Mouse (Mus musculus): ENCODE results near the gene Hap1. TPM values are rescaled to one million over a fixed set of nuclear protein-coding genes. Genes with fewer than 3 reads are reported as not detected.

Gene Hap1
- polyA plus RNA-seq, 1 experiment: 1.0 TPM

DNA sequence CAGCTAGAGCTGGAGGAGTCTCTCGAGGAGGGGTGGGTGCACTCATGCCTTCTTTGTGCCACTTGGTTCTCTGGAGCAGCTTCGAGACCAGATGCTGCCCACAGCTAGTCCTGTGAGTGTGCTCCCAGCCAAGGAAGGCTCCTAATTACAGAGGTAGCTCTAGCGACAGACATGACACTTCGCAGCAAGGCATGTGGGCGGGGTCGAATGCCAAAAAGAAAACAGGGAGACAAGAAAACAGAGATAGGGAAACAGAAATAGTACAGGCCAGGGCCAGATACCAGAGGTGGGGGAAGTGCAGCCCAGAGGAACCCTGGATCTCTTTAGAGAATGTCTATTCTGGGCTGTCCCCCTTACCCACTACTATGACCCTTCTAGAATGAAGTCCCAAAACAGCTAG is 46.3 kb upstream of the Hap1 start:
- Histone ChIP-seq H3K27me3 (ENCODE audit: control insufficient read depth, insufficient read depth, insufficient read length) (no peaks in the 10 kb centered on the region), H3K36me3 (ENCODE audit: control insufficient read depth, insufficient read depth) (no peaks in the 10 kb centered on the region), H3ac (ENCODE audit: control insufficient read depth, insufficient read length) (no peak overlapping the region), H3K79me2 (ENCODE audit: control insufficient read depth, insufficient read depth) (peaks cover 2% of the 10 kb centered on the region), H3K4me2 (ENCODE audit: low read depth) (peak overlapping the region; percentile 35), H3K4me3 (no peak overlapping the region)
- TF ChIP-seq TCF3 (IDR thresholded peaks at IDR 0.05; ENCODE audit: insufficient read length, low read depth) (no peak), SRF (IDR thresholded peaks at IDR 0.05; ENCODE audit: control insufficient read depth, insufficient read length, low read depth) (no peak), REST (IDR thresholded peaks at IDR 0.05; ENCODE audit: insufficient read depth, insufficient read length) (no peak), USF1 (IDR thresholded peaks at IDR 0.05; ENCODE audit: low read depth) (no peak), TCF12 (IDR thresholded peaks at IDR 0.05; ENCODE audit: insufficient read depth, poor library complexity, severe bottlenecking) (no peak), MAX (IDR thresholded peaks at IDR 0.05; ENCODE audit: low read depth) (no peak), POLR2AphosphoS2 (IDR thresholded peaks at IDR 0.05; ENCODE audit: insufficient read length, low read depth) (no peak), CEBPB (IDR thresholded peaks at IDR 0.05; ENCODE audit: insufficient read depth, poor library complexity, severe bottlenecking) (no peak), MYOG (IDR thresholded peaks at IDR 0.05; ENCODE audit: control insufficient read depth in 1 of 3, insufficient read depth in 1 of 3, insufficient read length in 2 of 3, low read depth in 2 of 3) (no peak), E2F4 (IDR thresholded peaks at IDR 0.05; ENCODE audit: insufficient read depth) (no peak)

GRCm38 (mm10) chr11:100400842-100401241 is 44.9 kb upstream of the Hap1 start:
- Histone ChIP-seq H3K79me2 (ENCODE audit: control insufficient read depth, insufficient read depth) (peaks cover 16% of the 10 kb centered on the region), H3K27me3 (ENCODE audit: control insufficient read depth, insufficient read depth, insufficient read length) (no peaks in the 10 kb centered on the region), H3ac (ENCODE audit: control insufficient read depth, insufficient read length) (no peak overlapping the region), H3K36me3 (ENCODE audit: control insufficient read depth, insufficient read depth) (no peaks in the 10 kb centered on the region), H3K4me2 (ENCODE audit: low read depth) (no peak overlapping the region), H3K4me3 (no peak overlapping the region)
- TF ChIP-seq MYOD1 (IDR thresholded peaks at IDR 0.05; ENCODE audit: control insufficient read depth in 1 of 3, insufficient read length in 2 of 3, low read depth in 2 of 3): no peak
- no peak for TF ChIP-seq SRF (IDR thresholded peaks at IDR 0.05; ENCODE audit: control insufficient read depth, insufficient read length, low read depth)
- TF ChIP-seq REST (IDR thresholded peaks at IDR 0.05; ENCODE audit: insufficient read depth, insufficient read length): no peak
- TF ChIP-seq CEBPB (IDR thresholded peaks at IDR 0.05; ENCODE audit: insufficient read depth, poor library complexity, severe bottlenecking): no peak
- no peak for TF ChIP-seq TCF3 (IDR thresholded peaks at IDR 0.05; ENCODE audit: insufficient read length, low read depth)

GRCm38 (mm10) chr11:100399727-100400538 is 44.0 kb upstream of the Hap1 start:
- Histone ChIP-seq H3K36me3 (ENCODE audit: control insufficient read depth, insufficient read depth) (no peaks in the 10 kb centered on the region), H3K79me2 (ENCODE audit: control insufficient read depth, insufficient read depth) (peaks cover 23% of the 10 kb centered on the region), H3K27me3 (ENCODE audit: control insufficient read depth, insufficient read depth, insufficient read length) (no peaks in the 10 kb centered on the region), H3K4me2 (ENCODE audit: low read depth) (peak overlapping the region; percentile 49), H3K4me3 (no peak overlapping the region), H3ac (ENCODE audit: control insufficient read depth, insufficient read length) (no peak overlapping the region)
- no peak for TF ChIP-seq E2F4 (IDR thresholded peaks at IDR 0.05; ENCODE audit: insufficient read depth)

DNA sequence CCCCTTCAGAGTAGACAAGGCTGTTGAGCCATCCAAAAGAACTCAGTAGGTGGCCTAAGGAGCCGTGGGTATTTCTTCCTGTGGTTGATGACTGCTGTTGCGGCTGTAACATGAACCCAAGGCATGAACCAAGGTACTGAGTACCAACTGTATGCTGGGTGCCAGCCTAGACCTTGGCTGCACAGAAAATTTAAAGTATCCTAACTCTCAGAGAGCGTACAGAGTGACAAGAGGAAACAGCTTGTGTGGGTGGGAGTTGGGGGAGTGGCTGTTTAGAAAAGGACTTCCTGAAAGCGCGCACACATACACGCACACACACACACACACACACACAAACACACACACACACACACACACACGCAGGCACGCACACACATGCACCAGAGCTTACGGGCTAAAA is 43.4 kb upstream of the Hap1 start:
- H3K4me3 ChIP-seq: no peak overlapping the region

DNA sequence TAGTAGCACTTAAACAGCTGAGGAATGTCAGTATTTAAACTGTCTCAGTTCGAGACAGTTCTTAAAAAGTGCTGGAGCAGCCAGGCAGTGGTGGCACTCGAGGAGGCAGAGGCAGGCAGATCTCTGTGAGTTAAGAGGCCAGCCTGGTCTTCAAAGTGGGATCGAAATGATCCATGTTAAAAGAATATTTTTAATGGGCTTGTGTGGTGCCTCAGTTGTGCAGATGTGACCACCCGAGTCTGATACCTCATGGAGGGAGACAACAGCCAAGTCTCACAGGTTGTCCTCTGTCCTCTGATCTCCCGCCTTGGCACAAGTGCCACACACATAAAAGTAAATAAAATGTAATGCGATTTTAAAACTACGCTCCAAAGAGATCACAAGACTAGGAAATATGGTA is 42.6 kb upstream of the Hap1 start:
- Histone ChIP-seq H3K4me2 (ENCODE audit: low read depth) (peak overlapping the region; percentile 13), H3K36me3 (ENCODE audit: control insufficient read depth, insufficient read depth) (no peaks in the 10 kb centered on the region), H3K4me3 (no peak overlapping the region)

More for the DNA sequence above, 43.4 kb upstream of the Hap1 start:
- Histone ChIP-seq H3K79me2 (ENCODE audit: control insufficient read depth, insufficient read depth) (peaks cover 29% of the 10 kb centered on the region), H3ac (ENCODE audit: control insufficient read depth, insufficient read length) (no peak overlapping the region), H3K4me2 (ENCODE audit: low read depth) (peak overlapping the region; percentile 49), H3K36me3 (ENCODE audit: control insufficient read depth, insufficient read depth) (no peaks in the 10 kb centered on the region), H3K27me3 (ENCODE audit: control insufficient read depth, insufficient read depth, insufficient read length) (no peaks in the 10 kb centered on the region)
- no peak for TF ChIP-seq REST (IDR thresholded peaks at IDR 0.05; ENCODE audit: insufficient read depth, insufficient read length)
- no peak for TF ChIP-seq TCF3 (IDR thresholded peaks at IDR 0.05; ENCODE audit: insufficient read length, low read depth)
- peak; percentile 12 for TF ChIP-seq TCF12 (IDR thresholded peaks at IDR 0.05; ENCODE audit: insufficient read depth, poor library complexity, severe bottlenecking)
- peak in 2 of 3 experiments; percentile 15 to 49 for TF ChIP-seq MYOD1 (IDR thresholded peaks at IDR 0.05; ENCODE audit: control insufficient read depth in 1 of 3, insufficient read length in 2 of 3, low read depth in 2 of 3)
- peak in 2 of 3 experiments; percentile 20 to 68 for TF ChIP-seq MYOG (IDR thresholded peaks at IDR 0.05; ENCODE audit: control insufficient read depth in 1 of 3, insufficient read depth in 1 of 3, insufficient read length in 2 of 3, low read depth in 2 of 3)
- no peak for TF ChIP-seq E2F4 (IDR thresholded peaks at IDR 0.05; ENCODE audit: insufficient read depth)

More for the DNA sequence above, 42.6 kb upstream of the Hap1 start:
- no peak for TF ChIP-seq E2F4 (IDR thresholded peaks at IDR 0.05; ENCODE audit: insufficient read depth)
- Histone ChIP-seq H3ac (ENCODE audit: control insufficient read depth, insufficient read length) (no peak overlapping the region), H3K27me3 (ENCODE audit: control insufficient read depth, insufficient read depth, insufficient read length) (no peaks in the 10 kb centered on the region), H3K79me2 (ENCODE audit: control insufficient read depth, insufficient read depth) (peaks cover 37% of the 10 kb centered on the region)
